Mouse (Mus musculus) midbrain, embryonic 14.5 days (tissue): Measurements from ENCODE around the gene Cd9. TPM values are rescaled to one million over a fixed set of nuclear protein-coding genes. Genes with fewer than 3 reads are reported as not detected.
A peak's percentile ranks its signal among the peaks of the same experiment; 100 is the strongest.

Experiments
- ATAC-seq: fragments of 200-750 bp; cut with Nextera tagmentation; 2 replicates; pipeline ENCODE4 v1.8.0; 2017; ENCODE audit warnings: moderate number of reproducible peaks, moderate library complexity; ENCODE audit not compliant: low FRiP score, low TSS enrichment
- DNase-seq: peaks from one replicate; pipeline ENCODE4 v3.0.0-alpha.2; 2015
- H3K27ac ChIP-seq: fragments of 300-500 bp; sonication (generic); replicated peaks from 2 replicates; pipeline ENCODE4 v1.5.1; 2014; ENCODE audit warnings: mild to moderate bottlenecking, low read depth, low read length, moderate library complexity
- H3K27me3 ChIP-seq: fragments of 300-500 bp; sonication (generic); 2 replicates; pipeline ENCODE4 v1.6.1; 2014; ENCODE audit warnings: low read length, control low read depth, mixed read lengths; ENCODE audit not compliant: control insufficient read depth, insufficient read depth
- H3K36me3 ChIP-seq: fragments of 300-500 bp; sonication (generic); 2 replicates; pipeline ENCODE4 v1.6.1; 2014; ENCODE audit warnings: low read length, control low read depth; ENCODE audit not compliant: control insufficient read depth, insufficient read depth
- H3K4me1 ChIP-seq: fragments of 300-500 bp; sonication (generic); 2 replicates; pipeline ENCODE4 v1.6.1; 2014; ENCODE audit warnings: mild to moderate bottlenecking, antibody characterized with exemption, low read length, control low read depth; ENCODE audit not compliant: control insufficient read depth, insufficient read depth
- H3K4me2 ChIP-seq: fragments of 300-500 bp; sonication (generic); 2 replicates; pipeline ENCODE4 v1.6.1; 2014; ENCODE audit warnings: mild to moderate bottlenecking, low read length, moderate library complexity
- H3K4me3 ChIP-seq: fragments of 300-500 bp; sonication (generic); replicated peaks from 2 replicates; pipeline ENCODE4 v1.5.1; 2014; ENCODE audit warnings: low read depth, low read length
- H3K9ac ChIP-seq: fragments of 300-500 bp; sonication (generic); replicated peaks from 2 replicates; pipeline ENCODE4 v1.6.1; 2014; ENCODE audit warnings: mild to moderate bottlenecking, low read length, moderate library complexity
- H3K9me3 ChIP-seq: fragments of 300-500 bp; sonication (generic); 2 replicates; pipeline ENCODE4 v1.6.1; 2016; ENCODE audit warnings: low read length, control low read depth, mixed read lengths; ENCODE audit not compliant: control insufficient read depth
- WGBS: fragments of 180-500 bp; shearing (Covaris S2); extraction: QIAGEN DNeasy Blood & Tissue Kit; methylation state at CpG from one replicate; pipeline ENCODE4 v1.1.7; 2014; 5-methylcytosine and 5-hydroxymethylcytosine counted together
- polyA plus RNA-seq: library from polyadenylated mRNA; unstranded; fragments of >200 nt; fragmentation: Nextera tagmentation; extraction: Ambion mirVana; gene quantifications from 2 replicates; pipeline ENCODE4 v1.2.1, GENCODE M21; 2014

The Cd9 gene
- polyA plus RNA-seq, 1 experiment from 2014 or later = 59.8 TPM

DNA sequence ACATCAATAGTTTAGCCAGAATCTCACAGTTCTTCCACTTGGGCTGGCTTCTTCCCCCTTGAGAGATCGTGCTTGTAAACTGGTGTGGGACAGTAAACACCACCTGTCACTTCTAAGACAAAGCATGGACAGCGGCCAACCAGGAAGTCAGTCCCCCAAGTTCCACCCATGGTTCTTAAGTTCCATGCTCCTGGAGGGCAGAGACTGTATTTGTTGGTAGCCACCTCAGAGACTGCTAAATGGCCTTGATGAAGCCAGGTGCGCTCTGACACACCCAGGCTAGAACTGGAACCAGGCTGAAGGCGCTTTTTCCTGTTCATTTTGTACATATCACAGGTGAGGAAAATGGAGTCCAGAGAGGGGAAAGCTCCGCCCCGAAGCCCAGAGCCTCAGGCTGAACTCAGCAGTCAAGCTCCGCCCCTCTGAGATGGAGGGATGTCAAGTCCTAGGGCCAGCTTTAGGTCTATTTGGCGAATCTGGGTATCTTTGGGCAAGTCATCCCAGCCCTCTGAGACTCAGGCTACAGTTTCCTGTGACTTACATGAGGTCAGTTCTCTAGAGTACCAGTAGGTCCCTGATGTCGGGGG is 34.1 kb upstream of the Cd9 start:
- Histone ChIP-seq H3K9ac (no peak overlapping the region), H3K27ac (no peak overlapping the region), H3K9me3 (no peaks in the 10 kb centered on the region), H3K4me3 (no peak overlapping the region), H3K4me1 (no peaks in the 10 kb centered on the region), H3K27me3 (no peaks in the 10 kb centered on the region), H3K4me2 (no peak overlapping the region), H3K36me3 (no peaks in the 10 kb centered on the region)
- DNase-seq (no peak), ATAC-seq (no peak)
- 86% methylated on average over 9 of the region's 9 CpGs for WGBS

DNA sequence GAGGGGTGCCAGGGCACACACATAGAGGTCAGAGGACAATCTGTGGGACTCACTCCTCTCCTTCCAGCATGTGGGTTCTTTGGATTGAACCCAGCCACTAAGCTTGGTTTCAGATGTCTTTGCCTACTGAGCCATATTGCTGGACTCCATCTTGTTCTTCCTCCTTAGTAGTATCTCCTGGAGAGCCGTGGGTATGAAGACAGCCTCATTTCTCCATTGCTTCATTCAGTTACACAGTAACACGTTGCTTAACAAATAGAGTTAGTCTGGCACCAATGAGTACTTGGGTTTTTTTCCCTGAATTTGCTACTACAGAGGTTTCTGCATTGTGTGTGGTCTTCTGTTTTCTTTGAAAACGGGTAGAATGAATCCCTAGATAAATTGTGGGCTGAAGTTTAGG is 31.5 kb upstream of the Cd9 start:
- Histone ChIP-seq H3K9me3 (no peaks in the 10 kb centered on the region), H3K4me1 (no peaks in the 10 kb centered on the region), H3K27me3 (no peaks in the 10 kb centered on the region), H3K36me3 (no peaks in the 10 kb centered on the region), H3K9ac (no peak overlapping the region), H3K27ac (no peak overlapping the region), H3K4me3 (no peak overlapping the region), H3K4me2 (no peak overlapping the region)
- ATAC-seq (no peak), DNase-seq (no peak)
- WGBS = 69% methylated on average over 3 of the region's 3 CpGs

DNA sequence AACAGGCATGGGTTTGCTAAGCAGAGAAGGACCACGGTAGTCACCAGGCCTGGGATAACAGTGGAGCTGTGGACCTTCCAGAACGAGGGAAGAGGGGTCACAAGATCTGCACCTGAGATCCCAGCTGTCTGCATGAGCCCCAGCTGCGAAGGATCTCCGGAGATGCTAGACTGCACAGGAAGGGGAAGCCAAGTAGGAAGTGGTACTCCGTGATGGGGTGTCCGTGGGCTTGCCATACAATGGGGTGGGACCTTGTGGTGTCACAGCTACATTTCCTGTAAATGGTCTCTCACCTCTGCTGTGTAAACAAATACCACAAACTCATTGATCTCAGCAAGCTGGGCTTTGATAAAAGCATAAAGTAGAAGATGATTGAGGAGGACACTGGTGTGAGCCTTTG is 29.4 kb upstream of the Cd9 start:
- H3K4me2 ChIP-seq = no peak overlapping the region
- H3K27me3 ChIP-seq = no peaks in the 10 kb centered on the region
- no peak for ATAC-seq
- H3K4me1 ChIP-seq = no peaks in the 10 kb centered on the region
- H3K9ac ChIP-seq = no peak overlapping the region
- H3K9me3 ChIP-seq = no peaks in the 10 kb centered on the region
- WGBS = 95% methylated on average over 6 of the region's 6 CpGs
- no peak for DNase-seq
- H3K36me3 ChIP-seq = no peaks in the 10 kb centered on the region
- no peak overlapping the region for H3K4me3 ChIP-seq
- no peak overlapping the region for H3K27ac ChIP-seq

DNA sequence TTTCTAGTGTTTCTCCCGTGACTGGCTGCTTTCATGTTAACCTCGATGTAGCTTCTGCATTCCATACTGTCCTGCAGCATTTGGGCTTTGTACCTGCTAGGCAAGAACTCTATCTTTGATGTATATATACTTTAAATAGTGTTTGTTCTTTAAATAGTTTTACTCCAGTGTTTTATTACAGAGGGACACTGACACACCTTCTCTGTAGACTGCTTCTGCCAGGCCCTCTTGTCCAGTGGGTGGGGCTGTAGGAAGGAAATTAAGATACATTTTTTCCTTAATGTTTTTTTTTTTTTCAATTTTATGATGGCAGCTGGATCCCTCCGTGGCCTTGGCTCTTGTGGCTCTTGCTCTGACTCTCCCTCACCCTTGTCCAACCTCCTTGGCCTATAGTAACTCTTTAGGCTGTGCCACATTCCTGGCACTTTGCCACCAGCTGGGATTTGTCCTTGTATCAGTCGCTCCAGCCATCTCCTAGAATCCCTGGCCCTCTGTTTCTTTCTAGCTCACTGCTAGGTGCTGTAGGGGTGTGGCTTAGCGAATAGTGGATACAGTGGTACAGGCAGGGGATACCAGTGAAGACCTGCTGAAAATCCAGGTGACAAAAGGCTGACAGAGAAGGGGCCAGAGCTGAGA is 27.1 kb upstream of the Cd9 start:
- Histone ChIP-seq H3K27ac (no peak overlapping the region), H3K27me3 (no peaks in the 10 kb centered on the region), H3K9me3 (no peaks in the 10 kb centered on the region), H3K4me1 (no peaks in the 10 kb centered on the region), H3K4me3 (no peak overlapping the region), H3K4me2 (no peak overlapping the region), H3K9ac (no peak overlapping the region), H3K36me3 (no peaks in the 10 kb centered on the region)
- 64% methylated on average over 5 of the region's 5 CpGs for WGBS
- peak; percentile 18 for DNase-seq
- ATAC-seq = no peak

DNA sequence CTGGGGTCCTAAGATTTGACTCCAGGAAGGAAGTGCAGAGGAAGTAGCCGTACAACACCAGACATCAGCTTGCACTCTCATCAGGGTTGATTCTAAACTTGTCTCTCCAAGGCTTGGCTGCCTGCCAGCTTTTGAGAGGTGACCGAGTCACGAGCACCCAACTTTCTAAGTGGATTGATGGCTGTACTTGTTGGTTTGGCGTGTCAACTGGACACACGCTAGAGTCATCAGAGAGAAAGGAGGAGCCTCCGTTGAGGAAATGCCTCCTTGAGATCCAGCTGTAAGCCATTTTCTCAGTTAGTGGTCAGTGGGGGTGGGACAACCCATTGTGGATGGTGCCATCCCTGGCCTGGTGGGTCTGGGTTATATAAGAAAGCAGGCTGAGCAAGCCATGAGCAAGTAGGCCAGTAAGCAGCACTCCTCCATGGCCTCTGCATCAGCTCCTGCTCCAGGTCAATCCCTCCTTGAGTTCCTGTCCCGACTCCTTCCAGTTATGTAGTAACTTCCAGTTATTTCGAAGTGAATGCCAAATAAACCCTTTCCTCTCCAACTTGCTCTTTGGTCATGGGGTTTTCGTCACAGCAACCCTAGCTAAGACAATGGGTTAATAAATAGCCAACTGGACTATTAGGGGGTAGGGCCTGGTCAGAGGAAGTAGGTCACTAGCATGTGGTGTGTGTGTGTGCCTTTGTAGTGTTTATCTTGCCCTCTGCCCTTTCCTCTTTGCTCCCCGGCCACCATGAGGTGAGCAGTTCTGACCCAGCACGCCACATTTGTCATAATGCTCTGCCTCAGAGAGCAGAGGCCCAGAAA is 21.1 kb upstream of the Cd9 start:
- Histone ChIP-seq H3K36me3 (no peaks in the 10 kb centered on the region), H3K27ac (no peak overlapping the region), H3K27me3 (no peaks in the 10 kb centered on the region), H3K9ac (no peak overlapping the region), H3K4me3 (no peak overlapping the region), H3K9me3 (no peaks in the 10 kb centered on the region), H3K4me2 (no peak overlapping the region), H3K4me1 (no peaks in the 10 kb centered on the region)
- WGBS = 87% methylated on average over 11 of the region's 11 CpGs
- peak; percentile 23 for DNase-seq
- no peak for ATAC-seq

DNA sequence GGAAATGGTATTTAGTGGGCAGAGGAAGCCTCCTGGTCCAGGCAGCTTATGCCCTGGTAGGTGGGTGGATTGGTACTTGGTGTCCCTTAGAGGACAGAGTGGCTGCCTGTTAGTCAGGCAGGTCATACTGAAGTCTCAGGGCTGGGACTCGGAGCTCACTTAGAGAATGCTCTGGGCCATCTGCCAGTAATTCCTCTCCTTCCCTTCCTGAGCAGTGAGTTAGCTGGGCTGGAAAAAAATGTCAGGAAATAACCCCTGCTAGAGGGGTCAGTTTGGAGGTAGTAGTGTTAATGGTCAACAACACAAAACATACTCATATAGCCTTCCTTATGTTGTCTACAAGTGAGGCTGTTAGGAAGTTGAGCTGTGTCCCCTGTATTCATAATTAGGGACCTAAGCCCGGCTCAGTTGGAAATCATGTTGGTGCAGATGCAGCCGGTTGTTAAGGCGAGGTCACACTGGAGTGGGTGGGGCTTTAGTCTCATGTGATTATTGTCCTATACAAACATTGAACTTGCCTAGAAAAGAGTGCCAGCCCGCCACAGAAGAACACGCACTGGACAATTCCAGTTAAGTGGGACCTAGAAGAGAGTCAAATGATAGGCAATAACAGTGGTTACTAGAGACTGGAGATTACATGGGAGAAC is 18.5 kb upstream of the Cd9 start:
- Histone ChIP-seq H3K4me2 (no peak overlapping the region), H3K27me3 (no peaks in the 10 kb centered on the region), H3K4me3 (no peak overlapping the region), H3K27ac (no peak overlapping the region), H3K9me3 (no peaks in the 10 kb centered on the region), H3K4me1 (no peaks in the 10 kb centered on the region), H3K9ac (no peak overlapping the region), H3K36me3 (no peaks in the 10 kb centered on the region)
- ATAC-seq (no peak), DNase-seq (no peak)
- WGBS = 68% methylated on average over 6 of the region's 6 CpGs

DNA sequence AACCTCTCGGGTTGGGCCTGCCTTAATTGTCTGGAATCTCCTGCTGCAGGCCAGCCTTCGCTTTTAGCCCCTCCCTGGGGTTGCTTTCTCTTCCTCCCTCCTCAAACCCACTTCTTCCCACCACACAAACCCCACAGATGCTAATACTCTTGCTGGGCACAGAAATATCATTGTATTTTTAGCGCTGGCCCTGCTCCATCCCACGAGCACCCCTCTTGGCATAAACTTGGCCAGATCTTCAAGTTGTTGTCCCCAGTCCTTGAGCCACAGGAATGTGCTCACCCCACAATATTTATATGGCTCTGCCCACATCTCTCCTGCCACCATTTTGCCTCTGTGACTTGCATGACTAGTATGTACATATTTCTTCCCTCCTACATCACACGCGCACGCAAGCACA is 16.6 kb upstream of the Cd9 start:
- Histone ChIP-seq H3K4me2 (no peak overlapping the region), H3K27ac (no peak overlapping the region), H3K9ac (no peak overlapping the region), H3K4me1 (no peaks in the 10 kb centered on the region), H3K4me3 (no peak overlapping the region), H3K9me3 (no peaks in the 10 kb centered on the region), H3K36me3 (no peaks in the 10 kb centered on the region), H3K27me3 (no peaks in the 10 kb centered on the region)
- ATAC-seq = no peak
- WGBS = 89% methylated on average over 7 of the region's 7 CpGs
- no peak for DNase-seq

DNA sequence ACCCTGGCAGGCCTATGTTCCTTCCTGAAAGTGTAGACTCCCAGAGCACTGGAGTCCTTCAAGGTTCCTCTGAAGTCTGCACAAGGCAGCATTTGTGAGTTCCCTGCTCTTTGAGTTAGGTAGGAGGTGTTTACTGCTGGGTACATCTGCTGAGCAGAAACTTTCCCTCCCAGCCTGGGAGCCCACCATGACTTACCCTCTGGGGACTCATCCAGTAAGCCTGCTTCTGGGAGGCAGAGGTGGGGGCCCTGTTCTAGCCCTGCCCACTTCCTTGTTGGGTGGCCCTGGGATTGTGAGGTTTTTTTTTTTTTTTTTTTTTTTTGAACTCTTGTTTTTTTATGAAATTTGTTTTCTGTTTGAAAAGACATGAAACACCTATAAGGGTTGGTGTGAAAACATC is 16.1 kb upstream of the Cd9 start:
- H3K9ac ChIP-seq = no peak overlapping the region
- DNase-seq (no peak), ATAC-seq (no peak)
- no peaks in the 10 kb centered on the region for H3K27me3 ChIP-seq
- H3K36me3 ChIP-seq = no peaks in the 10 kb centered on the region
- H3K4me2 ChIP-seq = no peak overlapping the region
- no peaks in the 10 kb centered on the region for H3K9me3 ChIP-seq
- H3K4me3 ChIP-seq = no peak overlapping the region
- H3K4me1 ChIP-seq = no peaks in the 10 kb centered on the region
- H3K27ac ChIP-seq = no peak overlapping the region
